Mouse (Mus musculus) limb, embryonic 10.5 days (tissue): Measurements from ENCODE around the gene Atp1a4. TPM values are rescaled to one million over a fixed set of nuclear protein-coding genes. Genes with fewer than 3 reads are reported as not detected.

Source experiments
- DNase-seq: peaks from one replicate; pipeline ENCODE4 v3.0.0-alpha.2; 2017; ENCODE audit warnings: low spot score
- H3K27ac ChIP-seq: fragments of 300-500 bp; sonication (generic); 2 replicates; pipeline ENCODE4 v1.5.1; 2016; ENCODE audit warnings: mild to moderate bottlenecking
- H3K27me3 ChIP-seq: fragments of 300-500 bp; sonication (generic); 2 replicates; pipeline ENCODE4 v1.6.1; 2016; ENCODE audit warnings: low read depth, mild to moderate bottlenecking; ENCODE audit not compliant: poor library complexity, severe bottlenecking
- H3K36me3 ChIP-seq: fragments of 300-500 bp; sonication (generic); 2 replicates; pipeline ENCODE4 v1.6.1; 2016; ENCODE audit warnings: mild to moderate bottlenecking, moderate library complexity
- H3K4me1 ChIP-seq: fragments of 300-500 bp; sonication (generic); 2 replicates; pipeline ENCODE4 v1.6.1; 2016
- H3K4me3 ChIP-seq: fragments of 300-500 bp; sonication (generic); 2 replicates; pipeline ENCODE4 v1.5.1; 2016; ENCODE audit warnings: mild to moderate bottlenecking, moderate library complexity
- H3K9me3 ChIP-seq: fragments of 300-500 bp; sonication (generic); replicated peaks from 2 replicates; pipeline ENCODE4 v1.6.1; 2016; ENCODE audit warnings: mild to moderate bottlenecking
- WGBS: fragments of 180-500 bp; shearing (Covaris S2); methylation state at CpG from one replicate; pipeline ENCODE4 v1.1.7; 2016; 5-methylcytosine and 5-hydroxymethylcytosine counted together
- polyA plus RNA-seq: library from polyadenylated mRNA; unstranded; fragments of >200 nt; fragmentation: Nextera tagmentation; extraction: Ambion mirVana; gene quantifications from 2 replicates; pipeline ENCODE4 v1.2.1, GENCODE M21; 2016

The Atp1a4 gene
- polyA plus RNA-seq, 1 experiment from 2014 or later: not detected

DNA sequence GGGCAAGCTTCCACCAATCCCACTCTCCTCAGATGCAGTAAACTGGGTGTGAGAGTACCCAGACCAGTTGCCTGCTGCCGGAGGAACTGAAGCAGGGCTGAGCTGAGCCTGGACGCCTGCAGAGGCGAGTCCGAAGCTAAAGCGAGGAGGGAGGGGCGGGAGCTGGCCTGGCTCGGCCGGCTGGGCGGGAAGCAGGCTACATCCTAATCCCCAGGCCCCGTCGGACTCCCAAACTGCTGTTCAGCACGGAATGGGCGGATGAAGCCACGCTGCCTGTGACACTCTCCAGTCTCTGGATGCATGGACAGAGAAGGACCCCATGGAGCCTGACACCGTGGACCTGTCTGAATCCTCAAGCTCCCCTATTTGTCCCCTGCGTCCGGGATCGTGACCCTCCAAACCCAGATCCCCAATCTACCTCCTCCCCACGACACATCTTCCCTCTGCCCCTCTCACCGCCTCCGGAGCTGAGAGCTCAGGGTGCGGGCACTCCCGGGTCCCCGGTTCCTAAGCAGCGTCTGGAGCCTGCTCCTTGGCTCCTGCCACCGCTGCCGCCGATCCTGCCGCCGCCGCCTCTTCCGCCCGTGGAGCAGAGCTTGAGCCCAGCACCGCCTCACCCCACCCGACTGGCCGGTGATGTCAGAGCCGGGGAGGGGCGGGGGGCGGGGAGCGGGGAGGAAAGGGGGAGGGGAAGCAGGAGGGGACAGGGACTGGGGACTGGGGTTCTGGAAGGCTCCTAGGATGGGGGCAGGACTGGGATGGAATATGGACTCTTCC is 51.9 kb downstream of the Atp1a4 start, which contains the start of gene Pea15a:
Pea15a (minus strand) TSS at position 664 of the 777 bp plus-strand sequence.
- Histone ChIP-seq H3K36me3 (peaks cover 15% of the 10 kb centered on the region), H3K27me3 (no peaks in the 10 kb centered on the region), H3K4me3 (peak within 1 kb of the TSS; percentile 68), H3K4me1 (peaks cover 59% of the 10 kb centered on the region), H3K27ac (peak within 1 kb of the TSS; percentile 91), H3K9me3 (no peaks in the 10 kb centered on the region)
- peak; percentile 88 for DNase-seq
- under 1% methylated on average over 40 of the region's 40 CpGs for WGBS

DNA sequence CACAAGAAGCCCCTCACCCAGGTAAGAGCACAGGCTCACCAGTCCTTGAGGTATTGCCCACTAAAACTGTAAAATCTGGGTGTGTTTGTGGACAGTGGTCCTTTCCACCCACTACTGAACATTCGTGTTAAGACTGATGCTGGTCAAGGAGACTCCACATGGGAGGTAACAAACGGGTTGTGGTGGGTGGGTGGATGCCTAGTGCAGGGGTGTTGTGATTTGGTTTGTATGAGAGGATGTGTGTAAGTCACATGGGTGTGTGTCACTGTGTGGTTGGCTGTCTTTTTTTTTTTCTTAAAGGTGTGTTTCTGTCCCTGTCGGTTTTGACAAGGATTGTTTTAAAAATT is 52.5 kb downstream of the Atp1a4 start:
- H3K36me3 ChIP-seq: peaks cover 21% of the 10 kb centered on the region
- DNase-seq: no peak
- WGBS: 29% methylated on average over 3 of the region's 3 CpGs
- peak overlapping the region; percentile 91 for H3K27ac ChIP-seq
- peak overlapping the region; percentile 68 for H3K4me3 ChIP-seq
- no peaks in the 10 kb centered on the region for H3K27me3 ChIP-seq
- no peaks in the 10 kb centered on the region for H3K9me3 ChIP-seq
- H3K4me1 ChIP-seq: peaks cover 65% of the 10 kb centered on the region

- peak overlapping the region; percentile 68 for H3K4me3 ChIP-seq
- peaks cover 27% of the 10 kb centered on the region for H3K36me3 ChIP-seq
- DNase-seq: no peak
- peaks cover 71% of the 10 kb centered on the region for H3K4me1 ChIP-seq
- peak overlapping the region; percentile 77 for H3K27ac ChIP-seq
- H3K9me3 ChIP-seq: no peaks in the 10 kb centered on the region
- H3K27me3 ChIP-seq: no peaks in the 10 kb centered on the region
- 46% methylated on average over 15 of the region's 15 CpGs for WGBS
Observed at GRCm38 (mm10) chr1:172204814-172205740, 53.1 kb downstream of the Atp1a4 start.

- no peaks in the 10 kb centered on the region for H3K9me3 ChIP-seq
- H3K27ac ChIP-seq: peak overlapping the region; percentile 77
- H3K27me3 ChIP-seq: no peaks in the 10 kb centered on the region
- H3K4me1 ChIP-seq: peaks cover 71% of the 10 kb centered on the region
- DNase-seq: no peak
- H3K4me3 ChIP-seq: 0 out of 2 replicates have a peak overlapping the region, but pooled peaks have one; percentile 68
- H3K36me3 ChIP-seq: peaks cover 36% of the 10 kb centered on the region
- 24% methylated on average over 9 of the region's 9 CpGs for WGBS
Observed at GRCm38 (mm10) chr1:172204033-172204813, 54.0 kb downstream of the Atp1a4 start.

DNA sequence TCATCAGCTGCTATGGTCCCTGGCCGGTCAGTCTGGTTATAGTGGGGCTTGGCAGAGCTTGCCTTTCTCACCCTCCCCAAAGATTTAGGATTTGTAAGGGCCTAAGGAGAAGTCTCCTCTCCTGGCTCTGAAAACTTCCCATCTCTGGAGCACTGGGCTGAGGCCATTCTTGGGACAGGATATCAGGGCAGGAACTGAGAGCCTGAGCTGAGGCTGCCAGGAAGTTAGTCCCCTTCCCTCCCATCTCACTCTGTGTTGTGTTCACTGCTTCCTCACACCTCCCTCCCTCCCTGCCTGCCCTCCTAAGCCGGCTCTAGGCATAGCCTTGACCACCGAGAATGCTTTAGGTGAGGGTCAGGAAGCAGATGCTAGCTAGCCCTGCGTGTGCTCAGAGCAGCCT is 54.6 kb downstream of the Atp1a4 start:
- Histone ChIP-seq H3K9me3 (no peaks in the 10 kb centered on the region), H3K4me1 (peaks cover 71% of the 10 kb centered on the region), H3K27me3 (no peaks in the 10 kb centered on the region), H3K4me3 (peak overlapping the region; percentile 18; the same call in 1 of the 2 replicates), H3K36me3 (peaks cover 40% of the 10 kb centered on the region), H3K27ac (peak overlapping the region; percentile 77)
- WGBS: 8% methylated on average over 4 of the region's 4 CpGs
- no peak for DNase-seq

DNA sequence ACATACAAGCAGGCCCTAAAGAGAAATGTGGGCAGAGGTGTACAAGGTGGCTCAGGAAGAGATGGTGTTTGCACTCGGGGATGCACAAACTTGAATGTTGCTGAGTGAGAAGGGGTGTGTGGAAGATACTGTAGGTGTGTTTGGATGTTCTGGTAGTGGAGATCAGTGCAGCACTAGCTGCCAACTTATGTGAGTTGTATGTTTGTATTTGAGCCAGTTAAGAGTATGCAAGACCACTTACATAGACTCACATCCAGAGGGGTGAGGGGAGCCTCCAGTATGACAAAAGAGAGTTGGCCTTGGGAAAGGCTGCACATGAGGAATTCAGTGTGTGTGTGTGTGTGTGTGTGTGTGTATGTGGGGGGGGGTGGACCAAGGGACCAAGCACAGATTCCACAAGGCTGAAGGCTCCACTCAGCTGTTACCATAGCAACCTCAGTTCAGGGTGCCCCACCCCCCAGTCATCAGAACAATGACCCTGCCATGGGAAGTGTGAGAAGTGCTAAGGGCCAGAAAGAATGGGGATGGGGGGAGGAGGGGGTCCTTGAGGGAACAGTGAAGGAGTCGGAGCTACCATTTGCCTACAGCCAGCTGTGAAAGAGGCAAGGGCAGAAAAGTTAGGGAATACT is 55.2 kb downstream of the Atp1a4 start:
- Histone ChIP-seq H3K4me3 (peak overlapping the region; percentile 18; the same call in 1 of the 2 replicates), H3K36me3 (peaks cover 46% of the 10 kb centered on the region), H3K27me3 (no peaks in the 10 kb centered on the region), H3K9me3 (no peaks in the 10 kb centered on the region), H3K27ac (peak overlapping the region; percentile 77), H3K4me1 (peaks cover 71% of the 10 kb centered on the region)
- whole genome bisulfite sequencing: 32% methylated on average over 2 of the region's 2 CpGs
- DNase-seq: peak; percentile 53

DNA sequence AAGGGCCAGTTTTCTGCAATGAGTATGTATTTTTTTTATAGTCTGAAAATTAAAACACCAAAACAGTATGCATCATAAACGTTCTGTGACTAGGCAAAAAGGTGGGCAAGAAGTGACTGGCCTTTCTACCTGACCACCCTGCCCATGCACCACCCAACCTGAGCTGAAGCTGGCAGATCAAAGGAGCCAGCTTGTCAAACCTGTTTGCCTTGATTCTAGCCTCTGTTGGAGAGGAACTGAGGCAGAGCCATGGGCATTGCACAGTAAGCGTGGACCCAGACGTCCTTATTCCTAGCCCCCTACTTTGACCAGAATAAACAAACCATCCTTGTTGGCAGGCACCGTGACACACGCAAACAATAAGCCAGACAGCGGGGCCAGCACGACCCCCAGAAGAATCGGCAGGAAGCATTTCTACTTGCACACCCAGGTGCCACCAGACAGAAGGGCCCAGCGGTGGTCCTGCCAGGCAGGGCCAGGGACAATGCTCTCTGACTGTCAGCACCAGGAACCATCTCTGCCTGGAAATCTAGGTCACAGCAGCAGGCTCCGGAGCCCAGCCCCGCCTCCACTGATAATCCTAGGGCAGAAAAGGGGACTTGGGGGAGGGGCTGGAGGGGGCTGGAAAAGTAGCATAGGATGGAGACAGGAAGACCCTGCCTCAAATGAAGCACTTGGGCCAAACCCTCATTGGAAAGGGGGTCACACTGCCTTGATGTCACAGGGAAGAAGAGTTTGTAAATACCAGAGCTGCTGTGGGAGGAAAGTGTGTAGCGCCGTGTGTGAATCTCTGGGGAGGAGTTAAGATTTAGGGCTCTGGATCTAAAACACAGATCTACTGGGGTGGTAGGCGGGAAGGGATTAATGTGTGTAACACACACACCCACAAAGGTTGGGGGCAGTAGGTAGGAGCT is 56.0 kb downstream of the Atp1a4 start:
- Histone ChIP-seq H3K27ac (peak overlapping the region; percentile 77), H3K9me3 (no peaks in the 10 kb centered on the region), H3K4me1 (peaks cover 68% of the 10 kb centered on the region), H3K4me3 (0 out of 2 replicates have a peak overlapping the region, but pooled peaks have one; percentile 17), H3K27me3 (no peaks in the 10 kb centered on the region), H3K36me3 (peaks cover 54% of the 10 kb centered on the region)
- 23% methylated on average over 14 of the region's 14 CpGs for WGBS
- no peak for DNase-seq

- peak overlapping the region; percentile 21; the same call in 1 of the 2 replicates for H3K27ac ChIP-seq
- DNase-seq: no peak
- H3K9me3 ChIP-seq: no peaks in the 10 kb centered on the region
- no peaks in the 10 kb centered on the region for H3K27me3 ChIP-seq
- WGBS: 55% methylated on average over 7 of the region's 7 CpGs
- H3K4me1 ChIP-seq: peaks cover 56% of the 10 kb centered on the region
- peaks cover 66% of the 10 kb centered on the region for H3K36me3 ChIP-seq
- H3K4me3 ChIP-seq: no peak overlapping the region
Observed at GRCm38 (mm10) chr1:172200871-172201447, 57.3 kb downstream of the Atp1a4 start.

- no peak overlapping the region for H3K4me3 ChIP-seq
Observed at GRCm38 (mm10) chr1:172200161-172200560, 58.1 kb downstream of the Atp1a4 start.

GRCm38 (mm10) chr1:172198996-172199395 is 59.2 kb downstream of the Atp1a4 start:
- Histone ChIP-seq H3K27ac (no peak overlapping the region), H3K36me3 (peaks cover 86% of the 10 kb centered on the region), H3K4me3 (no peak overlapping the region), H3K27me3 (no peaks in the 10 kb centered on the region), H3K4me1 (peaks cover 36% of the 10 kb centered on the region), H3K9me3 (no peaks in the 10 kb centered on the region)
- no peak for DNase-seq
- 92% methylated on average over 4 of the region's 4 CpGs for WGBS

More at GRCm38 (mm10) chr1:172200161-172200560, 58.1 kb downstream of the Atp1a4 start:
- Histone ChIP-seq H3K27ac (no peak overlapping the region), H3K9me3 (no peaks in the 10 kb centered on the region), H3K4me1 (peaks cover 48% of the 10 kb centered on the region), H3K27me3 (no peaks in the 10 kb centered on the region), H3K36me3 (peaks cover 74% of the 10 kb centered on the region)
- DNase-seq: no peak
- WGBS: 77% methylated on average over 5 of the region's 5 CpGs

DNA sequence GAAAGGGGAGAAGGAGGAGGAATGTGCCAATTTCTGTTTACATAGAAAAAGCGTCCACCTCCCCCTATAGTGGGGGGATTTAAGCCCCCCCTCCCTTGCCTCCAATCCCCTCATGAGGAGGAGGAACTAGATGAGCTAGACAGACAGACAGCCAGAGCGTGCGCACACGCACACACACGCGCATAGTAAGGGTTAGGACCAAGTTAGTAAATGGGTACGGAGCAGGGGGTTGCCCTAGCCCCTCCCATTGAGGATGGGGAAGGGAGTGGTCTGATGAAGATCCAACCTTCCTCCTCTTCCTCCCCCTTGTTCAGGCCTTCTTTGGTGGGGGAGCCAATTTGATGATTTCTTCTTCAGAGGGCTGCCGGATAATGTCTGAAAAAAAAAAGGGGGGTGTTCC is 59.9 kb downstream of the Atp1a4 start:
- WGBS: 92% methylated on average over 8 of the region's 8 CpGs
- H3K9me3 ChIP-seq: no peaks in the 10 kb centered on the region
- no peak overlapping the region for H3K4me3 ChIP-seq
- H3K4me1 ChIP-seq: peaks cover 29% of the 10 kb centered on the region
- H3K27me3 ChIP-seq: no peaks in the 10 kb centered on the region
- no peak overlapping the region for H3K27ac ChIP-seq
- H3K36me3 ChIP-seq: peaks cover 92% of the 10 kb centered on the region
- no peak for DNase-seq
